Mouse (Mus musculus) spleen, adult 2 months (tissue): ENCODE data around the gene Tspan33.

Experiments used
- CTCF ChIP-seq: fragments of 200-500 bp; IDR thresholded peaks from 2 replicates; pipeline ENCODE4 v1.5.1; 2011; ENCODE audit warnings: mild to moderate bottlenecking, inconsistent platforms; ENCODE audit not compliant: insufficient read depth, insufficient read length, insufficient replicate concordance; ENCODE audit errors: extremely low read depth
- POLR2A ChIP-seq: fragments of 200-500 bp; IDR thresholded peaks from 2 replicates; pipeline ENCODE4 v1.6.1; 2011; ENCODE audit warnings: low read depth, low read length, inconsistent platforms

DNA sequence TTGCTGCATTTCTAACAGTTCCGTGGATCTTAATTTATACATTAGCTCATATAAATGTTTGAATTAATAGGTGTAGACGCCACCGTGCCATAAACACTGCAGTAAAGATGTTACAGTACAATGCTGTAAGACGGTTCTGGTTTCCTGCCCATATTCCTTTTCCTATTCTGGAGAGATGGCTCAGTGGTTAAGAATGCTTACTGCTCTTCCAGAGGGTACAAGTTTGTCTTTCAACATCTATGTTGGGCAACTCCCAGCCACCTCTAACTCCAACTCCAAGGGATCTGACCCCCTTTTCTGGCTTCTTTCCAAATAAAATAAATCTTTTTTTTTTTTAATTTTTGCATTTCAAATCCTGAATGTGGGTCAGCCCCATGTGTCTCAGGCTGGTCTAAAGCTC, 9.3 kb upstream of the Tspan33 start:
- TF ChIP-seq CTCF: no peak
- no peak for TF ChIP-seq POLR2A
